Mouse (Mus musculus) liver, embryonic 11.5 days (tissue): ENCODE measurements around the gene Ppp1r3e. TPM values are rescaled to one million over a fixed set of nuclear protein-coding genes. Genes with fewer than 3 reads are reported as not detected.

ENCODE experiments used
- ATAC-seq: fragments of 200-750 bp; cut with Nextera tagmentation; replicated peaks from 2 replicates; pipeline ENCODE4 v1.8.0; 2017; ENCODE audit warnings: moderate number of reproducible peaks, mild to moderate bottlenecking, moderate TSS enrichment, moderate library complexity; ENCODE audit not compliant: low FRiP score
- DNase-seq: peaks from one replicate; pipeline ENCODE4 v3.0.0-alpha.2; 2017; ENCODE audit warnings: low spot score
- H3K27ac ChIP-seq: fragments of 300-500 bp; sonication (generic); 2 replicates; pipeline ENCODE4 v1.5.1; 2014; ENCODE audit warnings: mild to moderate bottlenecking, low read depth, low read length, control low read depth
- H3K27me3 ChIP-seq: fragments of 300-500 bp; sonication (generic); replicated peaks from 2 replicates; pipeline ENCODE4 v1.6.1; 2014; ENCODE audit warnings: low read length, mixed read lengths; ENCODE audit not compliant: control insufficient read depth, insufficient read depth
- H3K36me3 ChIP-seq: fragments of 300-500 bp; sonication (generic); 2 replicates; pipeline ENCODE4 v1.6.1; 2014; ENCODE audit warnings: mild to moderate bottlenecking, low read length, moderate library complexity, mixed read lengths; ENCODE audit not compliant: control insufficient read depth, insufficient read depth
- H3K4me1 ChIP-seq: fragments of 300-500 bp; sonication (generic); replicated peaks from 2 replicates; pipeline ENCODE4 v1.6.1; 2014; ENCODE audit warnings: low read length, mixed read lengths; ENCODE audit not compliant: control insufficient read depth, insufficient read depth
- H3K4me2 ChIP-seq: fragments of 300-500 bp; sonication (generic); 2 replicates; pipeline ENCODE4 v1.6.1; 2014; ENCODE audit warnings: mild to moderate bottlenecking, control low read depth, moderate library complexity
- H3K4me3 ChIP-seq: fragments of 300-500 bp; sonication (generic); 2 replicates; pipeline ENCODE4 v1.5.1; 2014; ENCODE audit warnings: low read depth, low read length, control low read depth
- H3K9ac ChIP-seq: fragments of 300-500 bp; sonication (generic); 2 replicates; pipeline ENCODE4 v1.6.1; 2014; ENCODE audit warnings: low read depth, low read length, control low read depth
- H3K9me3 ChIP-seq: fragments of 300-500 bp; sonication (generic); 2 replicates; pipeline ENCODE4 v1.6.1; 2016; ENCODE audit warnings: low read length, inconsistent platforms, mixed read lengths; ENCODE audit not compliant: control insufficient read depth
- WGBS: fragments of 180-500 bp; shearing (Covaris S2); extraction: QIAGEN DNeasy Blood & Tissue Kit; methylation state at CpG from one replicate; pipeline ENCODE4 v1.1.7; 2014; 5-methylcytosine and 5-hydroxymethylcytosine counted together
- polyA plus RNA-seq: library from polyadenylated mRNA; unstranded; fragments of >200 nt; fragmentation: Nextera tagmentation; extraction: Ambion mirVana; gene quantifications from 2 replicates; pipeline ENCODE4 v1.2.1, GENCODE M21; 2014

Ppp1r3e gene
- polyA plus RNA-seq = 1.1 and 2.1 TPM in 2 replicates

DNA sequence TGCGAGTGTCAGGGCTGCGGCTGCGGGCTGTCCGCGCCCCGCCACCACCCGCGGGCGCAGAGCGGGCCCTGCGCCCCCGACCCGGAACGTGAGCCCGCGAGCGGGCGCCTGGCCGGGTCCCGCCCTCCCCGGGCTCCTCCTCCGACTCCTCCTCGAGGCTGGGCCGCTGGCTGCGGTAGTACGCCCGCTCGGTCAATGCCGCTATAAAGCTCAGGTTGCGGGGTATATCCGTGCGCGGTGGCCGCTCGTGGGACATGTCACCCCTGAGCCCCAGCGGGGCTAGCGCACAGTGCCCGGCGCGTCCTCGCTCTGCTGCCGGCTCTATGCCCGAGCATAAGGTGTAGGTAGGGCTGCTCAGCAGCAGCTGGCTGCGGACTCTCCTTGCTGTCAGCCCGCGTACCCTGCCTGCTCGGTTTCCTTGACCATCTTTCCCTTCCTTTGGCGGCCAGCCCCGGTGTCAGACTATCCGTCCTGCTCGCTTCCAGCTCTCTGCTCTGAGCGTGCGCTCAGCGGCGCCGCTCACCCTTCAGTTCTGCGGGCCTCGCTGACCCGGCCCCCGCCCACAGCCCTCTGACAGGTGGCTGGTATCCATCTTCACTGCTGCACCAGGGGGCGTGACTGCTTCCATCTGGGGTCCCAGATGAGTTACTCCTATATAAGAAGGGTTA lies at the start of gene Ppp1r3e:
Gene Ppp1r3e, minus strand, starts transcription at position 503 of the 668 bp plus-strand sequence.
- under 1% methylated on average over 51 of the region's 61 CpGs for WGBS
- ATAC-seq = peak; percentile 83
- DNase-seq = peak; percentile 86

DNA sequence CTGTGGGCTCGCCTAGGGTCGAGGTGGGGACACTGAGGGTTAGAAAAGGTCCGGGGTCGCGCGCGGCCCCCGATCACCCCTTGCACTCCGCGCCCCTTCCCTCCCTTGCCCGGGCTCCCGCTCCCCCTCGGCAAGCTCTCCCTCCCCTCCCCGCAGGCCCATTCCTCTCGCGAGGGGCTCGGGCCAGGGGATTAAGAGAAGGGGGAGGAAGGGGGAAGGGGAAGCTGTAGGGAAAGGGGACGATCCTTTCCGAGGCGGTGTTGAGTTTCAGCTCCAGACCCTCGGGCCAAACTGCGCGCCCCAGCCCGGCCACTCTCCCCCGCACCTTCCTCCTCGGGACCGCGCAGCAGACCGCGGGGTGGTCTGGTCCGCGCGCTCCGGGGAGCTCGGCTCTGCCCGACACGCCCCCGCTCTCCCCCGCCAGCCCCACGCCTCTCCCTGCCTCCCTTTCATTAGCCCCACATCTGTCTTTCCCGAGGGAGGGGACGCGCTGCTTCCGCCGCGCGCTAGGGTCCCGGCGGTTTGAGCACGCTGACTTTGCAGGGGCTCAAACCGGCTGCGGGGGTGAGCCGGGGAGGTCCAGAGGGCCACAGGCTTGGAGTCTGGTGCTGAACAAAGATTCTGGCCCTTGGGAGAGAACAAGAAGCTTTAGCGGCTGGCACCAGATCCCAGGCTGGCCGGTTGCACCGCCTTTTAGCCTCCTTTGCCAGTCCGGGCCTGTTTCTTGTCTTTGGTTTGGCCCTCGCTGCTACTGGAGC lies 49.2 kb upstream of the Ppp1r3e start:
- WGBS = under 1% methylated on average over 44 of the region's 58 CpGs
- DNase-seq = peak; percentile 73
- ATAC-seq = peak; percentile 37
- Histone ChIP-seq H3K27me3 (peaks cover 46% of the 10 kb centered on the region), H3K9ac (peak overlapping the region; percentile 65), H3K36me3 (no peaks in the 10 kb centered on the region), H3K4me1 (peaks cover 3% of the 10 kb centered on the region; the same call in 1 of the 2 replicates), H3K27ac (peak overlapping the region; percentile 73), H3K9me3 (no peaks in the 10 kb centered on the region), H3K4me3 (peak overlapping the region; percentile 51), H3K4me2 (peak overlapping the region; percentile 81)

More for the DNA sequence above, at the start of gene Ppp1r3e:
- no peaks in the 10 kb centered on the region for H3K36me3 ChIP-seq
- H3K27me3 ChIP-seq = no peaks in the 10 kb centered on the region
- no peaks in the 10 kb centered on the region for H3K9me3 ChIP-seq
- peak within 1 kb of the TSS; percentile 75 for H3K9ac ChIP-seq
- H3K4me1 ChIP-seq = peaks cover 13% of the 10 kb centered on the region
- H3K4me3 ChIP-seq = peak within 1 kb of the TSS; percentile 72
- H3K4me2 ChIP-seq = peak within 1 kb of the TSS; percentile 100
- H3K27ac ChIP-seq = peak within 1 kb of the TSS; percentile 81

DNA sequence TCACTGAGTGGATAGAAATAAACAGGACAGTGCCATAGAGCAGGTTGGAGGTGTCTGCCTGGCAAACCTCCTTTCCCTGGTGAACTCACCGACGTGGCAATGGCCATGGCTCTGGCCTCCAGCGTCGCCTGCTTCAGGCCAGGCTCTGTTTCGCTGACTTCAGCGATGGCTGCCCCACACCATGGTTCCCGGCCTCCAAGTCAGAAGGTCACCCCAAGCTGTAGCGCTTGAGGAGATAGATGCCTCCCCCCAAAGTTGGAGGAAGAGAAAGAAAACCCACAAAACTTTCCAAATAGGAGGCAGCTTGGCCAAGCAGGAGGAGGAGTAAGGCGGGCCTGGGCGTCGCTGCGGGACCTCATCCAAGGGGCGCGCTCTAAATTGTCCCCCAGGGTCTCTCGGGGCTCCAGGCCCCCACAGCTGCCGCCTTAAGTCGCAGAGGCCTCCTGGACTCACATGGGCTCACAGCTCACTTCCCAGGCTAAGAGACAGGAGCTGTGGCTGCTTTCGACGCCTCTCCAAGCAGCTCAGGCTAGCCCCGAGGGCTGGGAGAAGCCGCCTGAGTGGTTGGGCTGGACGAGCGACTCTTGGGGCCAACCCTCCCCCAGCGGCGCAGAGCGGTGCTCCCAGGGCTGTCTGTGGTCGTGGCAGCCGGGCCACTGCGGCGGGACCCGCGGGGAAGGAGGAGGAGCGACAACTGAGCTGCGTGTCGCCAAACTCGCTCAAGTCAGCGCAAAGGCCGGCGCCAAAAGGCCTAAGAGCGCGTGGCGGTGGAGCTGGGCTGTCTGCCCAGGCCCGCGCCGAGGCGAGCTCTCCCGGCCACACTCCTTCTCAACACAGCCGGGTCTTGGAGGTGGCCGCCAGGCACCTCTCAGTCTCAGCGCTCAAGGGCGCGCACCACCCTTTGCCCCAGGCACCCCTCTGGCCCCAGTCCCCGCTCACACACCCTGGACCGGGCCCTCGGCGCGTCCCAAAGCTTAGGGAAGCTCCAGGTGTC lies 48.3 kb upstream of the Ppp1r3e start, which contains the start of gene Efs:
Gene Efs, minus strand, starts transcription at position 778 of the 994 bp plus-strand sequence.
- Histone ChIP-seq H3K4me2 (peak within 1 kb of the TSS; percentile 81), H3K9ac (peak within 1 kb of the TSS; percentile 65), H3K27me3 (peaks cover 46% of the 10 kb centered on the region), H3K27ac (peak within 1 kb of the TSS; percentile 73), H3K4me3 (peak within 1 kb of the TSS; percentile 51), H3K36me3 (no peaks in the 10 kb centered on the region), H3K4me1 (peaks cover 3% of the 10 kb centered on the region; the same call in 1 of the 2 replicates), H3K9me3 (peaks cover 4% of the 10 kb centered on the region; the same call in 1 of the 2 replicates)
- WGBS = 5% methylated on average over 56 of the region's 57 CpGs
- DNase-seq (peak; percentile 54), ATAC-seq (peak; percentile 35)

- peak; percentile 47 for DNase-seq
Measured at GRCm38 (mm10) chr14:54924641-54925348, 47.4 kb upstream of the Ppp1r3e start.

DNA sequence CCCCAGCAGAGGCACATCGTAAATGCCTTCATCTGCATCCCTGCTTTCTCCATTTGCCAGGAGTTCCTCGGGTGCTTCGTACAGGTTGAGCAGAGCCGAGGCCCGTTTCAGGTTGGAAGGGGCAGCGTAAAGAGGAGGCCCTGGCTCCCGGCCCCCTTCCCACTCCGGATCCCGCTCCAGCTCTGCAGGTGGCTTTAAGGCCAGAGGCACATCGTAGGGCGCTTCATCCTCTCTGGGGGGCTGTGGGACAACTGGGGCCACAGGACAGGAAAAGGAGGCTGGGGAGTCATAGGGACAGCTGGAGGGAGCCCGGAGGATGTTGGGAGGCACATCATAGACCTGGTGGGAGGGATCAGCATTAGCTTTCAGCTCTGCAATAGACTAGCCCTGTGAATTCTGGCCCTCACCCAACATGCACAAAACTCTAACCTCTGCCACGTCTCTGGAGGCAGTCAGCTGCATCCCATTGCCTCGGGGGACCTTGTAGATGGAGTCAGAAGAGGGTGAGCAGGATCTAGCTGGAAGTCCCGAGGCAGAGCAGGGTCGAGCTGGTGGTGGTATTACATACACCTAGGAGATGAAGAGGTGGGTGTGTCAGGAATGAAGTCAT lies 42.8 kb upstream of the Ppp1r3e start:
- Histone ChIP-seq H3K4me3 (no peak overlapping the region), H3K9ac (no peak overlapping the region), H3K4me2 (no peak overlapping the region), H3K27me3 (peaks cover 6% of the 10 kb centered on the region), H3K36me3 (no peaks in the 10 kb centered on the region; the same call in 1 of the 2 replicates), H3K9me3 (peaks cover 4% of the 10 kb centered on the region; the same call in 1 of the 2 replicates), H3K4me1 (no peaks in the 10 kb centered on the region; the same call in 1 of the 2 replicates), H3K27ac (no peak overlapping the region)
- 85% methylated on average over 16 of the region's 16 CpGs for WGBS
- ATAC-seq = no peak
- DNase-seq = no peak

More at GRCm38 (mm10) chr14:54924641-54925348, 47.4 kb upstream of the Ppp1r3e start:
- peak overlapping the region; percentile 73; the same call in 1 of the 2 replicates for H3K27ac ChIP-seq
- peaks cover 3% of the 10 kb centered on the region; the same call in 1 of the 2 replicates for H3K4me1 ChIP-seq
- peak; percentile 81 for ATAC-seq
- H3K4me3 ChIP-seq = peak overlapping the region; percentile 51
- H3K36me3 ChIP-seq = no peaks in the 10 kb centered on the region
- peak overlapping the region; percentile 81 for H3K4me2 ChIP-seq
- 36% methylated on average over 7 of the region's 7 CpGs for WGBS
- peaks cover 4% of the 10 kb centered on the region; the same call in 1 of the 2 replicates for H3K9me3 ChIP-seq
- peak overlapping the region; percentile 65 for H3K9ac ChIP-seq
- peaks cover 46% of the 10 kb centered on the region for H3K27me3 ChIP-seq

- Histone ChIP-seq H3K4me3 (peak overlapping the region; percentile 75), H3K4me2 (peak overlapping the region; percentile 92), H3K27me3 (peaks cover 34% of the 10 kb centered on the region), H3K4me1 (peaks cover 4% of the 10 kb centered on the region; the same call in 1 of the 2 replicates), H3K36me3 (no peaks in the 10 kb centered on the region; the same call in 1 of the 2 replicates), H3K9me3 (no peaks in the 10 kb centered on the region), H3K27ac (no peak overlapping the region), H3K9ac (peak overlapping the region; percentile 61; the same call in 1 of the 2 replicates)
- DNase-seq = no peak
- WGBS = 21% methylated on average over 10 of the region's 10 CpGs
- no peak for ATAC-seq
Measured at GRCm38 (mm10) chr14:54913343-54913742, 36.0 kb upstream of the Ppp1r3e start.

GRCm38 (mm10) chr14:54912886-54913285 lies 35.5 kb upstream of the Ppp1r3e start, which contains the start of gene Slc22a17:
Gene Slc22a17, minus strand, starts transcription at chr14:54913132.
- Histone ChIP-seq H3K27me3 (peaks cover 34% of the 10 kb centered on the region), H3K4me2 (peak within 1 kb of the TSS; percentile 92), H3K27ac (no peak within 1 kb of the TSS), H3K9me3 (no peaks in the 10 kb centered on the region), H3K36me3 (peaks cover 2% of the 10 kb centered on the region; the same call in 1 of the 2 replicates), H3K9ac (peak within 1 kb of the TSS; percentile 61), H3K4me3 (peak within 1 kb of the TSS; percentile 75), H3K4me1 (peaks cover 4% of the 10 kb centered on the region; the same call in 1 of the 2 replicates)
- peak; percentile 67 for DNase-seq
- whole genome bisulfite sequencing = under 1% methylated on average over 28 of the region's 28 CpGs
- peak; percentile 53; the same call in 1 of the 2 replicates for ATAC-seq
